ENCODE assay signal across 9 mouse cellular contexts in the genomic region with DNA sequence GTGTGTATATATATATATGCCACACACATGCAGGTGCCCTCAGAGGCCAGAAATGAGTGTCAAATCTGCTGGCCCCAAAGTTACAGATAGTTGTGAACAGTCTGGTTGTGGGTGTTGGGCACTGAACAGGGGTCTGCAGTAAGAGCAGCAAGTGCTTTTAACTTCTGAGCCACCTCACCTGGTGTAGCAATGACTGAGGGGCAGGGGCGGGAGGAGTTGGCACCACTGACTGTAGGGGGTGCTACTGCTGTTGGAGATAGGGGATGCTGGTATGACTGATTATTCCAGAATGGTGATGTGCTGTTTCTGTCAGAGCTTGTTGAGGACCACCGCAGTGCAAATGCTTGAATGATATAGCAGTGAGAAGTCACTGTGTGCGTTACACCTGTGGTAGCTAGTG. TPM values are rescaled to one million over a fixed set of nuclear protein-coding genes. Genes with fewer than 3 reads are reported as not detected.
DNase-seq lines count a peak whose midpoint lies in the region; ATAC-seq and TF ChIP-seq lines count a peak whose summit lies in the region.
"Had no signal": no experiment of that assay in that cellular context is flagged by ENCODE, and none has a peak within 500 bp of the region (broad histone marks: within the 10 kb centered on the region; RNA-seq: fewer than 3 reads in every experiment).

No protein-coding gene starts in this region.

- no peaks in the 10 kb centered on the region for H3K27me3 ChIP-seq in liver, adult 2 months (ENCODE audit: control insufficient read depth, insufficient read depth, low read length)
- no peaks in the 10 kb centered on the region for H3K27me3 ChIP-seq in embryonic facial prominence, embryonic 14.5 days (replicated peaks; ENCODE audit: control insufficient read depth, insufficient read depth, low read length)
- no peaks in the 10 kb centered on the region for H3K27me3 ChIP-seq in intestine, embryonic 16.5 days (replicated peaks; ENCODE audit: control insufficient read depth, insufficient read depth, low read length)
- H3K27me3 ChIP-seq in neural tube, embryonic 15.5 days (replicated peaks): no peaks in the 10 kb centered on the region

- TF ChIP-seq POLR2A in liver, adult 2 months (IDR thresholded peaks at IDR 0.05; ENCODE audit: extremely low read depth, insufficient read depth, low read length): no peak

- H3K27ac ChIP-seq in liver, adult 2 months (replicated peaks; ENCODE audit: insufficient read depth, low read depth, low read length): no peak overlapping the region
- no peak overlapping the region for H3K27ac ChIP-seq in embryonic facial prominence, embryonic 14.5 days (replicated peaks; ENCODE audit: low read depth, low read length)
- no peak overlapping the region for H3K27ac ChIP-seq in intestine, embryonic 16.5 days (ENCODE audit: low read length)
- H3K27ac ChIP-seq in neural tube, embryonic 15.5 days (replicated peaks): no peak overlapping the region

- no peak for DNase-seq in liver, adult 2 months (ENCODE audit: extremely low read depth, low read depth, low spot score)
- no peak for DNase-seq in liver
- DNase-seq in embryonic facial prominence, embryonic 14.5 days (ENCODE audit: low spot score): no peak
- no peak for DNase-seq in frontal cortex, postnatal 36 days (ENCODE audit: low spot score in 2 of 2)
- no peak for DNase-seq in embryo, embryonic 9.5 days (ENCODE audit: extremely low spot score)
- DNase-seq in adrenal gland, postnatal 36 days: no peak

- ATAC-seq in embryonic facial prominence, embryonic 14.5 days (ENCODE audit: low read depth): no peak
- ATAC-seq in intestine, embryonic 16.5 days: no peak
- no peak for ATAC-seq in neural tube, embryonic 15.5 days (ENCODE audit: low FRiP score)

- H3K4me2 ChIP-seq in embryonic facial prominence, embryonic 14.5 days (ENCODE audit: low read depth, low read length): peak overlapping the region; percentile 63
- H3K4me2 ChIP-seq in intestine, embryonic 16.5 days (ENCODE audit: low read depth, low read length): peak overlapping the region; percentile 96
- peak overlapping the region; percentile 65 for H3K4me2 ChIP-seq in neural tube, embryonic 15.5 days

- no peaks in the 10 kb centered on the region for H3K36me3 ChIP-seq in liver, adult 2 months (ENCODE audit: control insufficient read depth, insufficient read depth, low read length)
- no peaks in the 10 kb centered on the region for H3K36me3 ChIP-seq in embryonic facial prominence, embryonic 14.5 days (ENCODE audit: control insufficient read depth, insufficient read depth, low read length)
- no peaks in the 10 kb centered on the region for H3K36me3 ChIP-seq in intestine, embryonic 16.5 days (ENCODE audit: control insufficient read depth, insufficient read depth, low read length)
- H3K36me3 ChIP-seq in neural tube, embryonic 15.5 days: no peaks in the 10 kb centered on the region

- TF ChIP-seq CTCF in liver, adult 2 months (IDR thresholded peaks at IDR 0.05; ENCODE audit: low read depth, low read length): no peak

- WGBS in liver, adult 2 months: 91% methylated on average over 3 of the region's 3 CpGs
- WGBS in embryonic facial prominence, embryonic 14.5 days: 76% methylated on average over 3 of the region's 3 CpGs
- WGBS in intestine, embryonic 16.5 days: 80% methylated on average over 3 of the region's 3 CpGs
- WGBS in neural tube, embryonic 15.5 days: 80% methylated on average over 3 of the region's 3 CpGs

- H3K79me2 ChIP-seq in liver, adult 2 months (ENCODE audit: control insufficient read depth, insufficient read depth, low read length): no peaks in the 10 kb centered on the region

- H3K4me3 ChIP-seq in liver, adult 2 months (ENCODE audit: insufficient read depth, low read depth, low read length): no peak overlapping the region
- H3K4me3 ChIP-seq in embryonic facial prominence, embryonic 14.5 days (ENCODE audit: low read depth, low read length): peak overlapping the region; percentile 30
- H3K4me3 ChIP-seq in intestine, embryonic 16.5 days (ENCODE audit: low read length): no peak overlapping the region
- H3K4me3 ChIP-seq in neural tube, embryonic 15.5 days (replicated peaks): 0 out of 2 replicates have a peak overlapping the region, but pooled peaks have one; percentile 32

- peaks cover 4% of the 10 kb centered on the region for H3K4me1 ChIP-seq in liver, adult 2 months (ENCODE audit: control insufficient read depth, insufficient read depth, low read length)
- peaks cover 10% of the 10 kb centered on the region for H3K4me1 ChIP-seq in embryonic facial prominence, embryonic 14.5 days (ENCODE audit: control insufficient read depth, insufficient read depth, low read length)
- H3K4me1 ChIP-seq in intestine, embryonic 16.5 days (ENCODE audit: control insufficient read depth, insufficient read depth, low read length): peaks cover 14% of the 10 kb centered on the region
- H3K4me1 ChIP-seq in neural tube, embryonic 15.5 days: peaks cover 15% of the 10 kb centered on the region

- 0 out of 2 replicates have a peak overlapping the region, but pooled peaks have one; percentile 21 for H3K9ac ChIP-seq in liver, adult 2 months (ENCODE audit: low read depth, low read length)
- H3K9ac ChIP-seq in embryonic facial prominence, embryonic 14.5 days (ENCODE audit: low read depth, low read length): peak overlapping the region; percentile 50; the same call in 1 of the 2 replicates
- H3K9ac ChIP-seq in intestine, embryonic 16.5 days (ENCODE audit: low read depth, low read length): no peak overlapping the region; the same call in 1 of the 2 replicates
- H3K9ac ChIP-seq in neural tube, embryonic 15.5 days (replicated peaks): no peak overlapping the region

- no peaks in the 10 kb centered on the region for H3K9me3 ChIP-seq in embryonic facial prominence, embryonic 14.5 days (ENCODE audit: control insufficient read depth, low read length)
- no peaks in the 10 kb centered on the region for H3K9me3 ChIP-seq in intestine, embryonic 16.5 days (ENCODE audit: control insufficient read depth, low read length)
- H3K9me3 ChIP-seq in neural tube, embryonic 15.5 days (replicated peaks): no peaks in the 10 kb centered on the region

RNA-seq across cellular contexts. Expression of a gene that starts 12.1 kb away (rescaled TPM):
- total RNA-seq in liver, adult 2 months (2014; rRNA removed): 174 and 242 TPM in 2 replicates
- polyA plus RNA-seq in liver, adult 2 months (2012; rRNA removed): 113 and 145 TPM in 2 replicates
- 992 and 1,026 TPM in 2 replicates for polyA plus RNA-seq in embryonic facial prominence, embryonic 14.5 days (2014; fragmentation: Nextera tagmentation; extraction: Ambion mirVana)
- polyA plus RNA-seq in intestine, embryonic 16.5 days (2015; fragmentation: Nextera tagmentation; extraction: Ambion mirVana): 753 and 789 TPM in 2 replicates
- polyA plus RNA-seq in neural tube, embryonic 15.5 days (2015; fragmentation: Nextera tagmentation; extraction: Ambion mirVana): 431 and 489 TPM in 2 replicates
- 100 to 1,000 TPM; 522 to 541 TPM for total RNA-seq in adrenal gland, postnatal 36 days (2021)

RNA-seq across cellular contexts. Expression of a gene that starts 43.7 kb away (rescaled TPM):
- 0.07 TPM in 1 of 2 replicates, not detected in the other for total RNA-seq in liver, adult 2 months (2014; rRNA removed)
- polyA plus RNA-seq in liver, adult 2 months (2012; rRNA removed): not detected in 2 replicates
- 6.9 and 10.0 TPM in 2 replicates for polyA plus RNA-seq in embryonic facial prominence, embryonic 14.5 days (2014; fragmentation: Nextera tagmentation; extraction: Ambion mirVana)
- 1.7 and 1.9 TPM in 2 replicates for polyA plus RNA-seq in intestine, embryonic 16.5 days (2015; fragmentation: Nextera tagmentation; extraction: Ambion mirVana)
- 4.8 and 5.0 TPM in 2 replicates for polyA plus RNA-seq in neural tube, embryonic 15.5 days (2015; fragmentation: Nextera tagmentation; extraction: Ambion mirVana)
- 1 to 10 TPM in 1 of 2 experiments, under 1 TPM in 1; 0.40 to 2.9 TPM for total RNA-seq in adrenal gland, postnatal 36 days (2021)
- total RNA-seq: common myeloid progenitor, adult 5-6 weeks had no signal

Comparison
In these comparisons a context has a peak if more than half of its experiments do, and no peak if none do; other contexts are left out.
1. H3K4me3 ChIP-seq: peak in embryonic facial prominence, embryonic 14.5 days (single experiment) and neural tube, embryonic 15.5 days (single experiment); none in liver, adult 2 months (single experiment) and intestine, embryonic 16.5 days (single experiment).
2. H3K9ac ChIP-seq: peak in liver, adult 2 months (single experiment) and embryonic facial prominence, embryonic 14.5 days (single experiment); none in intestine, embryonic 16.5 days (single experiment) and neural tube, embryonic 15.5 days (single experiment).
3. Peak in every context shown above with its lines, with median percentiles within 50 percentile points of each other: H3K4me2 ChIP-seq.